ENCODE assay signal across 27 mouse cellular contexts in genomic region chr13:89645589-89645988, GRCm38 (mm10).
DNase-seq lines count a peak whose midpoint lies in the region; ATAC-seq and TF ChIP-seq lines count a peak whose summit lies in the region.
"Had no signal": no experiment of that assay in that cellular context is flagged by ENCODE, and none has a peak within 500 bp of the region (broad histone marks: within the 10 kb centered on the region; RNA-seq: fewer than 3 reads in every experiment).

No protein-coding gene starts in this region.

- ATAC-seq in forebrain, postnatal 0 days: peak; percentile 32; the same call in 1 of the 2 replicates
- no peak for ATAC-seq in forebrain, embryonic 15.5 days (replicated peaks)
- ATAC-seq in midbrain, embryonic 14.5 days (ENCODE audit: low FRiP score, low TSS enrichment): no peak
- ATAC-seq in midbrain, embryonic 16.5 days: no peak; the same call in 1 of the 2 replicates
- ATAC-seq: Patski had no signal

- no peaks in the 10 kb centered on the region for H3K4me1 ChIP-seq in forebrain, postnatal 0 days (ENCODE audit: insufficient read depth)
- no peaks in the 10 kb centered on the region for H3K4me1 ChIP-seq in forebrain, embryonic 15.5 days
- no peaks in the 10 kb centered on the region for H3K4me1 ChIP-seq in midbrain, embryonic 14.5 days (ENCODE audit: control insufficient read depth, insufficient read depth, low read length)
- no peaks in the 10 kb centered on the region for H3K4me1 ChIP-seq in midbrain, embryonic 16.5 days (ENCODE audit: control insufficient read depth, insufficient read depth, low read length)
- H3K4me1 ChIP-seq: embryonic facial prominence, embryonic 12.5 days; embryonic facial prominence, embryonic 15.5 days; forebrain, embryonic 12.5 days; heart, embryonic 12.5 days; heart, embryonic 15.5 days; hindbrain, embryonic 10.5 days; hindbrain, embryonic 13.5 days had no signal

- no peak for TF ChIP-seq CTCF in forebrain, postnatal 0 days (IDR thresholded peaks at IDR 0.05; ENCODE audit: low read depth)

- H3K4me3 ChIP-seq in forebrain, postnatal 0 days (ENCODE audit: low read depth, low read length): no peak overlapping the region
- H3K4me3 ChIP-seq in forebrain, embryonic 15.5 days: no peak overlapping the region
- no peak overlapping the region for H3K4me3 ChIP-seq in midbrain, embryonic 14.5 days (replicated peaks; ENCODE audit: low read depth, low read length)
- H3K4me3 ChIP-seq in midbrain, embryonic 16.5 days (ENCODE audit: low read depth, low read length): no peak overlapping the region
- H3K4me3 ChIP-seq: embryonic facial prominence, embryonic 12.5 days; embryonic facial prominence, embryonic 15.5 days; forebrain, embryonic 12.5 days; heart, embryonic 12.5 days; heart, embryonic 15.5 days; hindbrain, embryonic 10.5 days; hindbrain, embryonic 13.5 days had no signal

- H3K27ac ChIP-seq in forebrain, postnatal 0 days (ENCODE audit: low read depth, low read length): no peak overlapping the region
- H3K27ac ChIP-seq in forebrain, embryonic 15.5 days (replicated peaks): no peak overlapping the region
- H3K27ac ChIP-seq in midbrain, embryonic 14.5 days (replicated peaks; ENCODE audit: low read depth, low read length): no peak overlapping the region
- no peak overlapping the region for H3K27ac ChIP-seq in midbrain, embryonic 16.5 days (ENCODE audit: low read length)
- H3K27ac ChIP-seq: embryonic facial prominence, embryonic 12.5 days; embryonic facial prominence, embryonic 15.5 days; forebrain, embryonic 12.5 days; heart, embryonic 15.5 days; hindbrain, embryonic 10.5 days; hindbrain, embryonic 13.5 days had no signal

- H3K27me3 ChIP-seq in forebrain, postnatal 0 days (ENCODE audit: insufficient read depth, low read length): no peaks in the 10 kb centered on the region
- no peaks in the 10 kb centered on the region for H3K27me3 ChIP-seq in forebrain, embryonic 15.5 days
- no peaks in the 10 kb centered on the region for H3K27me3 ChIP-seq in midbrain, embryonic 14.5 days (ENCODE audit: control insufficient read depth, insufficient read depth, low read length)
- H3K27me3 ChIP-seq in midbrain, embryonic 16.5 days (ENCODE audit: control insufficient read depth, insufficient read depth, low read depth, low read length): no peaks in the 10 kb centered on the region
- H3K27me3 ChIP-seq: CH12.LX; embryonic facial prominence, embryonic 12.5 days; embryonic facial prominence, embryonic 15.5 days; forebrain, embryonic 12.5 days; heart, embryonic 12.5 days; heart, embryonic 15.5 days; hindbrain, embryonic 13.5 days had no signal

- no peak overlapping the region for H3K4me2 ChIP-seq in forebrain, postnatal 0 days (ENCODE audit: low read depth)
- H3K4me2 ChIP-seq in forebrain, embryonic 15.5 days (replicated peaks): no peak overlapping the region
- no peak overlapping the region for H3K4me2 ChIP-seq in midbrain, embryonic 14.5 days (ENCODE audit: low read length)
- H3K4me2 ChIP-seq in midbrain, embryonic 16.5 days (ENCODE audit: low read length): no peak overlapping the region
- H3K4me2 ChIP-seq: embryonic facial prominence, embryonic 12.5 days; embryonic facial prominence, embryonic 15.5 days; forebrain, embryonic 12.5 days; heart, embryonic 12.5 days; heart, embryonic 15.5 days; hindbrain, embryonic 13.5 days had no signal

- no peak for DNase-seq in forebrain, postnatal 0 days
- DNase-seq in midbrain, embryonic 14.5 days: peak; percentile 32
- peak; percentile 10 for DNase-seq in retina, postnatal 1 day
- no peak for DNase-seq in retina, embryonic 14.5 days (ENCODE audit: low spot score)
- DNase-seq: adrenal gland, postnatal 10 days; adrenal gland, postnatal 36 days; B cell, adult 2 months; cerebellum, adult 11 months; cerebellum, adult 2 months; cerebellum, adult 9-11 months; cerebellum, postnatal 25 days; gastrocnemius, postnatal 25 days; heart, adult 18-20 months; heart, postnatal 10 days; heart, postnatal 36 days had no signal

- no peak overlapping the region for H3K9ac ChIP-seq in forebrain, postnatal 0 days
- no peak overlapping the region for H3K9ac ChIP-seq in forebrain, embryonic 15.5 days (replicated peaks)
- H3K9ac ChIP-seq in midbrain, embryonic 14.5 days (replicated peaks; ENCODE audit: low read length): no peak overlapping the region
- no peak overlapping the region for H3K9ac ChIP-seq in midbrain, embryonic 16.5 days (ENCODE audit: low read depth, low read length)
- H3K9ac ChIP-seq: embryonic facial prominence, embryonic 12.5 days; embryonic facial prominence, embryonic 15.5 days; forebrain, embryonic 12.5 days; heart, embryonic 12.5 days; heart, embryonic 15.5 days; hindbrain, embryonic 13.5 days had no signal

- WGBS in forebrain, postnatal 0 days: 30% methylated on average over 2 of the region's 2 CpGs
- WGBS in forebrain, embryonic 15.5 days: 45% methylated on average over 2 of the region's 2 CpGs
- WGBS in midbrain, embryonic 14.5 days: 73% methylated on average over 2 of the region's 2 CpGs
- 73% methylated on average over 2 of the region's 2 CpGs for WGBS in midbrain, embryonic 16.5 days

- no peaks in the 10 kb centered on the region for H3K36me3 ChIP-seq in forebrain, postnatal 0 days (ENCODE audit: insufficient read depth)
- H3K36me3 ChIP-seq in forebrain, embryonic 15.5 days: no peaks in the 10 kb centered on the region
- H3K36me3 ChIP-seq in midbrain, embryonic 14.5 days (ENCODE audit: control insufficient read depth, insufficient read depth, low read length): no peaks in the 10 kb centered on the region
- H3K36me3 ChIP-seq in midbrain, embryonic 16.5 days (ENCODE audit: control insufficient read depth, insufficient read depth, low read length): no peaks in the 10 kb centered on the region
- H3K36me3 ChIP-seq: embryonic facial prominence, embryonic 12.5 days; embryonic facial prominence, embryonic 15.5 days; forebrain, embryonic 12.5 days; G1E; heart, embryonic 12.5 days; heart, embryonic 15.5 days; hindbrain, embryonic 10.5 days; hindbrain, embryonic 13.5 days had no signal

- no peaks in the 10 kb centered on the region for H3K9me3 ChIP-seq in forebrain, postnatal 0 days (ENCODE audit: low read length)
- no peaks in the 10 kb centered on the region for H3K9me3 ChIP-seq in forebrain, embryonic 15.5 days
- H3K9me3 ChIP-seq in midbrain, embryonic 14.5 days (ENCODE audit: control insufficient read depth, low read length): no peaks in the 10 kb centered on the region
- no peaks in the 10 kb centered on the region for H3K9me3 ChIP-seq in midbrain, embryonic 16.5 days (replicated peaks; ENCODE audit: control insufficient read depth, low read length, poor library complexity, severe bottlenecking)
- H3K9me3 ChIP-seq: embryonic facial prominence, embryonic 12.5 days; embryonic facial prominence, embryonic 15.5 days; forebrain, embryonic 12.5 days; G1E; heart, embryonic 12.5 days; heart, embryonic 15.5 days; hindbrain, embryonic 10.5 days; hindbrain, embryonic 13.5 days had no signal

Comparison
In these comparisons a context has a peak if more than half of its experiments do, and no peak if none do; other contexts are left out.
1. DNase-seq: peak in midbrain, embryonic 14.5 days (single experiment) and retina, postnatal 1 day (single experiment); none in forebrain, postnatal 0 days (single experiment) and retina, embryonic 14.5 days (single experiment).